Mouse (Mus musculus) lung, adult 18-20 months (tissue): ENCODE measurements around the gene Dcun1d2.

Source experiments
- DNase-seq, 2 experiments: peaks; one replicate each; pipeline ENCODE4 v3.0.0; 2022; ENCODE audit warnings: mixed read lengths in 2 of 2

Gene Dcun1d2

GRCm38 (mm10) chr8:13253413-13253812, 34.5 kb downstream of the Dcun1d2 start:
- DNase-seq = no peak

GRCm38 (mm10) chr8:13252837-13253236, 35.1 kb downstream of the Dcun1d2 start:
- no peak for DNase-seq

GRCm38 (mm10) chr8:13244343-13244880, 43.5 kb downstream of the Dcun1d2 start:
- DNase-seq = no peak

GRCm38 (mm10) chr8:13242985-13243870, 44.7 kb downstream of the Dcun1d2 start:
- no peak for DNase-seq

GRCm38 (mm10) chr8:13240691-13241090, 47.2 kb downstream of the Dcun1d2 start:
- peak; percentile 80 to 84 for DNase-seq

GRCm38 (mm10) chr8:13240055-13240454, 47.9 kb downstream of the Dcun1d2 start:
- DNase-seq = no peak

- DNase-seq = no peak
Observed at GRCm38 (mm10) chr8:13234803-13235202, 53.1 kb downstream of the Dcun1d2 start.

GRCm38 (mm10) chr8:13230471-13230870, 57.5 kb downstream of the Dcun1d2 start:
- DNase-seq = no peak

- no peak for DNase-seq
Observed at GRCm38 (mm10) chr8:13229802-13230201, 58.1 kb downstream of the Dcun1d2 start.

GRCm38 (mm10) chr8:13228923-13229610, 58.9 kb downstream of the Dcun1d2 start:
- DNase-seq = no peak

- no peak for DNase-seq
Observed at GRCm38 (mm10) chr8:13227184-13227583, 60.7 kb downstream of the Dcun1d2 start.

- DNase-seq = no peak
Observed at GRCm38 (mm10) chr8:13226288-13226687, 61.6 kb downstream of the Dcun1d2 start.

- DNase-seq = no peak
Observed at GRCm38 (mm10) chr8:13224426-13224825, 63.5 kb downstream of the Dcun1d2 start.

GRCm38 (mm10) chr8:13218441-13218840, 69.5 kb downstream of the Dcun1d2 start:
- DNase-seq = no peak

- no peak for DNase-seq
Observed at GRCm38 (mm10) chr8:13217986-13218385, 69.9 kb downstream of the Dcun1d2 start.

GRCm38 (mm10) chr8:13217093-13217492, 70.8 kb downstream of the Dcun1d2 start:
- DNase-seq = no peak

GRCm38 (mm10) chr8:13216386-13216785, 71.5 kb downstream of the Dcun1d2 start:
- peak in 1 of 2 experiments; percentile 19 for DNase-seq

GRCm38 (mm10) chr8:13213479-13214268, 74.3 kb downstream of the Dcun1d2 start:
- peak; percentile 88 to 93 for DNase-seq

- DNase-seq = peak in 1 of 2 experiments; percentile 31
Observed at GRCm38 (mm10) chr8:13209770-13210169, 78.2 kb downstream of the Dcun1d2 start.

- peak; percentile 55 to 66 for DNase-seq
Observed at GRCm38 (mm10) chr8:13208627-13209355, 79.1 kb downstream of the Dcun1d2 start.

GRCm38 (mm10) chr8:13206290-13206689, 81.6 kb downstream of the Dcun1d2 start:
- peak in 1 of 2 experiments; percentile 19 for DNase-seq
